Mouse (Mus musculus) limb, embryonic 14.5 days (tissue): ENCODE results near the gene Fndc3b. TPM values are rescaled to one million over a fixed set of nuclear protein-coding genes. Genes with fewer than 3 reads are reported as not detected.

Experiments
- ATAC-seq: fragments of 200-750 bp; cut with Nextera tagmentation; 2 replicates; pipeline ENCODE4 v1.8.0; 2017; ENCODE audit warnings: low read depth, moderate number of reproducible peaks, moderate TSS enrichment; ENCODE audit not compliant: low FRiP score
- DNase-seq: peaks from one replicate; pipeline ENCODE4 v3.0.0-alpha.2; 2015; ENCODE audit warnings: low spot score
- H3K27ac ChIP-seq: fragments of 300-500 bp; sonication (generic); replicated peaks from 2 replicates; pipeline ENCODE4 v1.5.1; 2014; ENCODE audit warnings: low read depth, mild to moderate bottlenecking, low read length, moderate library complexity, mixed read lengths
- H3K27me3 ChIP-seq: fragments of 300-500 bp; sonication (generic); 2 replicates; pipeline ENCODE4 v1.6.1; 2014; ENCODE audit warnings: low read length, mixed read lengths; ENCODE audit not compliant: control insufficient read depth, insufficient read depth
- H3K36me3 ChIP-seq: fragments of 300-500 bp; sonication (generic); 2 replicates; pipeline ENCODE4 v1.6.1; 2014; ENCODE audit warnings: mild to moderate bottlenecking, low read length, moderate library complexity, mixed read lengths; ENCODE audit not compliant: control insufficient read depth, insufficient read depth
- H3K4me1 ChIP-seq: fragments of 300-500 bp; sonication (generic); 2 replicates; pipeline ENCODE4 v1.6.1; 2014; ENCODE audit warnings: antibody characterized with exemption, low read length, mixed read lengths; ENCODE audit not compliant: control insufficient read depth, insufficient read depth
- H3K4me2 ChIP-seq: fragments of 300-500 bp; sonication (generic); replicated peaks from 2 replicates; pipeline ENCODE4 v1.6.1; 2014; ENCODE audit warnings: low read depth, mild to moderate bottlenecking, low read length, moderate library complexity; ENCODE audit not compliant: severe bottlenecking
- H3K4me3 ChIP-seq: fragments of 300-500 bp; sonication (generic); replicated peaks from 2 replicates; pipeline ENCODE4 v1.5.1; 2014; ENCODE audit warnings: low read length
- H3K9ac ChIP-seq: fragments of 300-500 bp; sonication (generic); 2 replicates; pipeline ENCODE4 v1.6.1; 2014; ENCODE audit warnings: mild to moderate bottlenecking, low read depth, low read length, moderate library complexity; ENCODE audit not compliant: severe bottlenecking
- H3K9me3 ChIP-seq: fragments of 300-500 bp; sonication (generic); 2 replicates; pipeline ENCODE4 v1.6.1; 2016; ENCODE audit warnings: low read length; ENCODE audit not compliant: control insufficient read depth
- POLR2A ChIP-seq: fragments of 200-500 bp; IDR thresholded peaks from 2 replicates; pipeline ENCODE4 v1.8.0; 2012; ENCODE audit warnings: inconsistent platforms, mild to moderate bottlenecking, moderate library complexity, borderline replicate concordance; ENCODE audit not compliant: insufficient read depth, insufficient read length; ENCODE audit errors: extremely low read depth
- WGBS: fragments of 180-500 bp; shearing (Covaris S2); extraction: QIAGEN DNeasy Blood & Tissue Kit; methylation state at CpG from one replicate; pipeline ENCODE4 v1.1.7; 2014; 5-methylcytosine and 5-hydroxymethylcytosine counted together
- polyA plus RNA-seq, 2 experiments: library from polyadenylated mRNA; depleted of rRNA in 1 of 2; stranded (reverse) in 1 of 2; unstranded in 1 of 2; fragments of >200 nt; fragmentation: Nextera tagmentation in 1 of 2; extraction: Ambion mirVana in 1 of 2; gene quantifications; 2 replicates each; pipeline versions ENCODE4 v1.2.1 to v1.2.3; 2012 to 2014

The Fndc3b gene
- polyA plus RNA-seq, 2 experiments, result 39.6 to 41.3 TPM

- no peak for DNase-seq
- Histone ChIP-seq H3K9me3 (no peaks in the 10 kb centered on the region), H3K9ac (no peak overlapping the region), H3K4me2 (no peak overlapping the region), H3K36me3 (0 out of 2 replicates have a peak, but pooled peaks cover 4% of the 10 kb centered on the region), H3K27ac (no peak overlapping the region), H3K4me3 (no peak overlapping the region), H3K4me1 (peaks cover 21% of the 10 kb centered on the region), H3K27me3 (no peaks in the 10 kb centered on the region)
- whole genome bisulfite sequencing, result 90% methylated on average over 9 of the region's 9 CpGs
- TF ChIP-seq POLR2A, result no peak
- no peak for ATAC-seq
These were observed 192.2 kb downstream of the Fndc3b start for GRCm38 (mm10) chr3:27518935-27519334.

GRCm38 (mm10) chr3:27516536-27516935 lies 194.6 kb downstream of the Fndc3b start:
- 34% methylated on average over 5 of the region's 5 CpGs for WGBS
- 0 out of 2 replicates have a peak, but pooled peaks cover 4% of the 10 kb centered on the region for H3K36me3 ChIP-seq
- TF ChIP-seq POLR2A, result no peak

DNA sequence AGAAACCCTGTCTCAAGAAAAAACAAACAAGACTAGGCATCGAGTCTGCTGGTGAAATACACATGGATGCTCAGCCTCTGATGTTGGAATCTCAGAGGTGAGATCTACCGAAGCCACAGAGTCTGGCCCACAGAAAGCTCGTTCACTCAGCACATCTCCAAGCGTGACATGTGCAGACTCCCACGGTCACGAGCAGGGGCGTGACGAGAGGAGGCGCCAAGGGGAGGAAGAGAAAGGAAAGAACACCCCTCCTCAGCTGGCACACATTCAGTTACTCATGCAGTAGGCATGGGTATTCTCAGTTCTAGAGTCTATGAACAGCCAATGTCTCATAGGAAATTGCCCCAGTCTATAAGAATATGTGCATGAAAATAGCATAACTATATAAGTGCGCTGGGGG lies 199.3 kb downstream of the Fndc3b start:
- H3K27ac ChIP-seq, result no peak overlapping the region
- H3K4me2 ChIP-seq, result no peak overlapping the region
- no peaks in the 10 kb centered on the region for H3K9me3 ChIP-seq
- H3K4me1 ChIP-seq, result peaks cover 2% of the 10 kb centered on the region; the same call in 1 of the 2 replicates
- H3K4me3 ChIP-seq, result no peak overlapping the region
- DNase-seq (no peak), ATAC-seq (no peak; the same call in 1 of the 2 replicates)
- no peak for TF ChIP-seq POLR2A
- no peaks in the 10 kb centered on the region for H3K27me3 ChIP-seq
- 71% methylated on average over 10 of the region's 10 CpGs for WGBS
- H3K9ac ChIP-seq, result no peak overlapping the region
- H3K36me3 ChIP-seq, result peaks cover 26% of the 10 kb centered on the region

More at GRCm38 (mm10) chr3:27516536-27516935, 194.6 kb downstream of the Fndc3b start:
- DNase-seq, result no peak
- no peak for ATAC-seq
- Histone ChIP-seq H3K9ac (no peak overlapping the region), H3K4me2 (no peak overlapping the region), H3K9me3 (no peaks in the 10 kb centered on the region), H3K27me3 (no peaks in the 10 kb centered on the region), H3K27ac (no peak overlapping the region), H3K4me1 (peaks cover 17% of the 10 kb centered on the region), H3K4me3 (no peak overlapping the region)

DNA sequence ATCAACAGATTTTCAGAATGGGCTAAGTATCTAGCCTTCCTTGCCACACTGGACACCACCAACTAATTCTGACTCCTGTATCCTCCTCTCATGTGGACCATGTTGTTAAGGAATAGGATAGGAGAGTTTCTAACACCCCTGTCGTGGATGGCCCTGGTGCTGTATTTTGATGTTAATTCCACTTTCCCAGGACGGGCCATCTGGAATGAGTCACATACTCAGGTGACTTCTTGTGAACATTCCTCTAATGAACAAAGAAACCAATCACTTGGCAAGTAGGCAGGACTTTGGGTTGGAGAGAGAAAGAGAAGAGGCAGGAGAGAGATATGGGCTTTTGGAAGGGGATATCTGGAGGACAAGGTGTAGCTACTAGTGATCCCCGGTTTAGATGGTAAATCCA lies 204.2 kb downstream of the Fndc3b start:
- H3K36me3 ChIP-seq, result peaks cover 43% of the 10 kb centered on the region
- WGBS, result 81% methylated on average over 3 of the region's 3 CpGs

DNA sequence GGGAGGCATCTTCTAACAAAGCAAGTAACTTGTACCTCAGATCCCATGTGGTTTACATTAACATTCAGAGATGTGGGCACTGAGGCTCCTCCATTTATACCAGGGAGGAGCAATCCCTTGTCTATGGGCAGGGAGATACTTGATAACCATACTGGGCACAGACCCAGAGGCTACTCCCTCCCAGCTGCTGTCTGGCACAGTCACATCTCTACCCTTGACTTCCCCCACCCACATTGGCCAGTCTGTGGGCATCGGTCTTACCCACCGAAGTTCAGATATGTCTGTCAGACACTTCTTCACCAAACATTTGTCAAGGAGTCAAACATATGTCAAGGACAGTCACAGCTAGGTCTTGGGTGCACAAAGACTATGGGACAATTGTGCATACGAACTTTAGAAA lies 205.5 kb downstream of the Fndc3b start:
- no peaks in the 10 kb centered on the region for H3K9me3 ChIP-seq
- TF ChIP-seq POLR2A, result no peak
- H3K4me1 ChIP-seq, result no peaks in the 10 kb centered on the region
- H3K27me3 ChIP-seq, result no peaks in the 10 kb centered on the region
- peaks cover 52% of the 10 kb centered on the region for H3K36me3 ChIP-seq
- no peak for ATAC-seq
- DNase-seq, result no peak
- no peak overlapping the region for H3K27ac ChIP-seq
- no peak overlapping the region for H3K4me3 ChIP-seq
- 96% methylated on average over 3 of the region's 3 CpGs for WGBS
- no peak overlapping the region for H3K9ac ChIP-seq
- H3K4me2 ChIP-seq, result no peak overlapping the region

More for the DNA sequence above, 204.2 kb downstream of the Fndc3b start:
- no peaks in the 10 kb centered on the region for H3K9me3 ChIP-seq
- no peak for TF ChIP-seq POLR2A
- no peaks in the 10 kb centered on the region for H3K27me3 ChIP-seq
- H3K27ac ChIP-seq, result no peak overlapping the region
- DNase-seq, result no peak
- no peaks in the 10 kb centered on the region for H3K4me1 ChIP-seq
- H3K4me2 ChIP-seq, result no peak overlapping the region
- no peak overlapping the region for H3K9ac ChIP-seq
- ATAC-seq, result no peak
- H3K4me3 ChIP-seq, result no peak overlapping the region

GRCm38 (mm10) chr3:27503279-27504038 lies 207.6 kb downstream of the Fndc3b start:
- DNase-seq, result no peak
- no peak overlapping the region for H3K9ac ChIP-seq
- no peak overlapping the region for H3K4me3 ChIP-seq
- ATAC-seq, result peak; percentile 75
- H3K4me1 ChIP-seq, result no peaks in the 10 kb centered on the region
- TF ChIP-seq POLR2A, result no peak
- 88% methylated on average over 7 of the region's 7 CpGs for WGBS
- H3K36me3 ChIP-seq, result peaks cover 60% of the 10 kb centered on the region
- H3K27me3 ChIP-seq, result no peaks in the 10 kb centered on the region
- no peaks in the 10 kb centered on the region for H3K9me3 ChIP-seq
- H3K27ac ChIP-seq, result no peak overlapping the region
- H3K4me2 ChIP-seq, result no peak overlapping the region
